Mouse (Mus musculus): ENCODE measurements around the gene Mcu.

Gene Mcu

GRCm38 (mm10) chr10:59568665-59569480 is 47.6 kb downstream of the Mcu start:
- no peak for TF ChIP-seq GATA4 (IDR thresholded peaks at IDR 0.05; ENCODE audit: insufficient replicate concordance, low read length)

DNA sequence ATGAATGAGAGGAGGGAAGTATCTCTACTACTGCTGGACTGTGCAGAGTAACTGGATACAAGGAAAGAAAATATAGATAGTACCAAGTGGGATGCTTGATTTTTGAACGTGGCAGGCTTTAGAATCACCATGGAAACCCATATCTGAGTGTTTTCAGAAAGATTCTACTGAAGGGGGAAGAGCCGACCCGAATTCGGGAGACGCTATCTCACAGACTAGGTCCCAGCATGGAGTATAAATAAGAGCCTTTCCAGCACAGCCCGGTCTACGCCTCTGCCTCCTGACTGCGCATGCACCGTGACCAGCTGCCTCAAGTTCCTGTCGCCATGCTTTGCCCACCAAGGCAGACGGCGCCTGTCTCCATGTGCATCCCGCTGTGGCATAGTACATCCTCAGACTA is 49.5 kb downstream of the Mcu start:
- no peak for TF ChIP-seq GATA4 (IDR thresholded peaks at IDR 0.05; ENCODE audit: insufficient replicate concordance, low read length)

- no peak for TF ChIP-seq GATA4 (IDR thresholded peaks at IDR 0.05; ENCODE audit: insufficient replicate concordance, low read length)
Observed at GRCm38 (mm10) chr10:59565995-59566410, 50.5 kb downstream of the Mcu start.

DNA sequence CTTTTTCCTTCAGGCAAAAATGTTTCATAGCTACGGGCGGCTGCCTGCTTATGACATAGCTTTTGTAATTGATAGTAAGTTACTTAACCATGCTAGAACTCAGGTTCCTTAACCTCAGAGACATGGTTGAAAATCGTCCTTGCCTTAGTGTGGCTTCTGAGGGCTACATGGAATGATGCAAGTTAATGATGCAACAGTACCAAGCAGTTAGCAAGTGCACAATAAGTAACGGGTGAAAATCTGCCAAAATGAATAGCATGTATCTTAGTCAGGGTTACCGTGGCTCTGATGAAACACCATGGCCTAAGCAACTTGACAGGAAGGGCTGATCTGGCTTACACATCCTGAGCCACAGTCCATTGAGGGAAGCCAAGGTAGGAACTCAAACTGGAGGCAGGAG is 51.9 kb downstream of the Mcu start:
- TF ChIP-seq GATA4 (IDR thresholded peaks at IDR 0.05; ENCODE audit: insufficient replicate concordance, low read length) = no peak

DNA sequence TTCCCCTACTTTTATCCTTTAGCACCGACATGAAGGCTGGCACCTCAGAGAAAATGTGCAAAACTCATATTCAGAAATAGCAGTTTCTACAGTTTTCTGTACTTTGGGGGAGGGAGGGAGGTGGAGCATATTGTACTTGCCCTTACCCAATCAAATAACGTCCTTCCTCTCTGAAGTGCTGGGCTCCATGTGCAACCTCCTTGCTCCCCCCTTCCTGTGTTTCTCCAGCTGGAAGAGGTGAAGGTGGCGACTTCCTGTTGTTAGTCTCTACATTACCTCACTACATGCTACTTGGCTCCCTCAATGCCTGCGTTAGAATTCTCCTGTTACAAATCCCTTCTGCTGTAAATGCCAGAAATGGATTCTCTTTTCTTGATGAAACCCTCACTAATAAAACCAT is 54.0 kb downstream of the Mcu start:
- no peak for TF ChIP-seq GATA4 (IDR thresholded peaks at IDR 0.05; ENCODE audit: insufficient replicate concordance, low read length)

DNA sequence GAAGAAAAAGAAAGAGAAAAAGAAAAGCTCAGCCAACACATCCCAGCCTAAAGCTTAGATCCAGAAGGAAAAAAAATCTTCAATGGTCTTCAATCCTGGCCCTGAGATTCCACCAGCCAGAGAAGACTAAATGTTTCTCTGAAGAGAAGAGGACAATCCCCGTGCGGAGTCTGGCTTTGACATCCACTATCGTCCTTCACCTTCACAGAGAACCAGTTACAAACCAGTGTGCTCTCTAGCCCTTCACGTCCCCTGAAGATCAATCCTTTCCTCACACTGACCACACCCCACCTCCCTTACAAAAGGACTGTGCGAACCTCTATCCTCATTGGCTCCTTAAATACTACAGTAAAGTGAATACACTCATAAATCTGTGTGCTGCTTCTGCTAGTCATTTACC is 56.4 kb downstream of the Mcu start:
- TF ChIP-seq GATA4 (IDR thresholded peaks at IDR 0.05; ENCODE audit: insufficient replicate concordance, low read length) = no peak

- TF ChIP-seq GATA4 (IDR thresholded peaks at IDR 0.05; ENCODE audit: insufficient replicate concordance, low read length) = no peak
Observed at GRCm38 (mm10) chr10:59558602-59559001, 57.9 kb downstream of the Mcu start.

DNA sequence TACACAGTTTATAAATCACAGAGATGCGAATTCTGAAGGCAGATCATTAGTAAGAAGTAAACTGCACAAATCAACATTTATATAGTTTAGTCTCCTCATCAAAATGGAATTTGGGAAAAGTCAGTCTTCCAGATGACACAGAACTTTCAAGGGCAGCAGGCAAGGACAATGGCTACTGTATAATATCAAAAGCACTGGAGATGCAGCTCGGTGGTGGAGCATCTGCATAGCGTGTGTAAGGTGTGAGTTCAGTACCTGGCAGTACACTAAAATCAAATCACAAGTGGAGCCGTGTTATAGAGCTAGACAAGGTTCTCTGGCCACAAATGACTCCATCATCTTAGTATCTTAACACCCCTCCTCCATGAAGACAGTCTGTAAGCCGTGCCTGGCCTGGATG is 58.3 kb downstream of the Mcu start:
- no peak for TF ChIP-seq GATA4 (IDR thresholded peaks at IDR 0.05; ENCODE audit: insufficient replicate concordance, low read length)

- TF ChIP-seq GATA4 (IDR thresholded peaks at IDR 0.05; ENCODE audit: insufficient replicate concordance, low read length) = no peak
Observed at GRCm38 (mm10) chr10:59556541-59556940, 60.0 kb downstream of the Mcu start.

- TF ChIP-seq GATA4 (IDR thresholded peaks at IDR 0.05; ENCODE audit: insufficient replicate concordance, low read length) = no peak
Observed at GRCm38 (mm10) chr10:59554243-59554642, 62.2 kb downstream of the Mcu start.

GRCm38 (mm10) chr10:59552456-59552855 is 64.0 kb downstream of the Mcu start:
- TF ChIP-seq GATA4 (IDR thresholded peaks at IDR 0.05; ENCODE audit: insufficient replicate concordance, low read length) = no peak

GRCm38 (mm10) chr10:59548768-59549333 is 67.6 kb downstream of the Mcu start:
- no peak for TF ChIP-seq GATA4 (IDR thresholded peaks at IDR 0.05; ENCODE audit: insufficient replicate concordance, low read length)

GRCm38 (mm10) chr10:59548211-59548610 is 68.3 kb downstream of the Mcu start:
- TF ChIP-seq GATA4 (IDR thresholded peaks at IDR 0.05; ENCODE audit: insufficient replicate concordance, low read length) = no peak

DNA sequence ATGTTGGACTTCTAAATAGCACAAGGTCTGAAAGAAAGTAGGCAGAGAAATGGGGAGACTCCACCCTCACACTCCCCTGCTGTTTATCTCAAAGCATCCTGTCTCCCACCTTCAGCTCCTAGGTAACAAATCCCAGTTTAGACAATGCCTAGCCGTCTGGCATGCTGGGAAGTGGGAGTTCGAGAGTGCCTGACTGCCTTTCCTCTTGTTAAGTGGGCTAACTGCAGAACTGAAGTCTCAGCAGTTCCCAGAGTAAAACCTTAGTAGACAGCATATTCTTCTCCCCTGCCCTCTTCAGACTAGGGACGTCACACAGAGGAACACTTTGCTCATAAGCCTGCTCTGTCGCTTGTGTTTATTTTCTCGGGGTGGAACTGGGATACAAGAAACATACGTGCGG is 69.1 kb downstream of the Mcu start:
- TF ChIP-seq GATA4 (IDR thresholded peaks at IDR 0.05; ENCODE audit: insufficient replicate concordance, low read length) = no peak

DNA sequence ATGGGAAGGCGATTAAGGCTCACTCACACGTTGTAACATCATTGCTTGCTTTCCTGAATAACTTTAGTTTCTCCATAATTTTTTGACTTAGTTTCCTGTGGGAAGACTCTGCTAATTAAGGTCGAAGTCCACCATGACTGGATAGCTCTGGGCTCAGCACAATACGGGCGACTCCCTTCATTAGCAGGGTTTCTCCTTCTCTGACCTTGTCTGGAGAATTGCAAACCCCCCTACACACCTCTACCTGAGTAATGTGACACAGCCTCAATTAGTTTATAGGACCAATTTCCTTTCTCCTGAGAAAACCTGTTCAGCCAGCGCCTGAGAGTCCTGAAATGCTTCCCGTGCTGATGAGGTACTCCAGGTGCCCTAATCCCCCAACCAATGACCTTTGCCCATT is 71.3 kb downstream of the Mcu start:
- no peak for TF ChIP-seq GATA4 (IDR thresholded peaks at IDR 0.05; ENCODE audit: insufficient replicate concordance, low read length)

- no peak for TF ChIP-seq GATA4 (IDR thresholded peaks at IDR 0.05; ENCODE audit: insufficient replicate concordance, low read length)
Observed at GRCm38 (mm10) chr10:59543351-59543750, 73.1 kb downstream of the Mcu start.

DNA sequence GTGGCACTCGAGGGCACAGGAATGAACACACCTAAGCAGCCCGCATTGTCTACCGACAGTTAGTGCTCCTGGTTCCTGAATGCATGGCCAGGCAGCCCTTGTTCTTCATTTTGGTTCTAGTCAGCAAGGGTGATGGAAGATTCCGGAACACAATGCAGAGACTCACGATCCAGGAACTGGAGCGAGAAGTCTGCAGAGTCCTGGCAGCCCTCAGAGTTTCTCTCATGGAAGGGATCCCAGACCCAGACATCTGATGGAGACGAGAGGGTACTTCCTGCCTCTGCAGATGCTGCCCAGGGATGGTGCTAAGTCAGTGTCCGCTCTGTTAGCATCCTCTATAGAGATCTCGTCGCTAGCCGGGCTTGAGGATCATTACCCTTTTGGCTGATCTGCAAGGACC is 75.0 kb downstream of the Mcu start:
- TF ChIP-seq GATA4 (IDR thresholded peaks at IDR 0.05; ENCODE audit: insufficient replicate concordance, low read length) = no peak
